ENCODE assay signal across 7 mouse cellular contexts in the genomic region with DNA sequence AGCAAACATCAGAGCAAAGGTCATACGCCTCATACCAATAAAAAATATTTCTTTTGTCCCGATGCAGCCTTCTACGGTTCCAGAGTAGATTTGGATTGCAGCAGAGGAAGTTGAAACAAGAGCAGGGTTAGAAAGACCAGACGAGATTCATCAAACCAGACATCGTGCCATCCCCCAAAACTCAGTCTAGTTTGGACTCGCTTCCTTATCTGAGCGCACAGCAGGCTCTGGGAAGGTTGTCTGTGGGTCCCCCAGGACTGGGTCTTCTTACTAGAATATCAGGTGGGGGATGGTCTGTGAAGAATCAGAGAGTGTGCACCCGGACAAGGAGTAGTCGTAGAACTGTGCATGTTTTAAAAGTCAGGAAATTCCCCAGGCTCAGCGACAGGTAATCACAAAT.
DNase-seq lines count a peak whose midpoint lies in the region; ATAC-seq lines count a peak whose summit lies in the region.

No protein-coding gene starts in this region.

- H3K27me3 ChIP-seq in midbrain, embryonic 16.5 days (ENCODE audit: control insufficient read depth, insufficient read depth, low read depth, low read length): no peaks in the 10 kb centered on the region
- H3K27me3 ChIP-seq in midbrain, embryonic 14.5 days (ENCODE audit: control insufficient read depth, insufficient read depth, low read length): no peaks in the 10 kb centered on the region
- H3K27me3 ChIP-seq in heart, embryonic 12.5 days (replicated peaks): no peaks in the 10 kb centered on the region
- H3K27me3 ChIP-seq in stomach, embryonic 14.5 days (ENCODE audit: control insufficient read depth, insufficient read depth, low read length): no peaks in the 10 kb centered on the region

- DNase-seq in midbrain, embryonic 14.5 days: no peak
- peak; percentile 5 to 7 for DNase-seq in kidney, postnatal 36 days
- DNase-seq in layer of hippocampus, postnatal 36 days: no peak
- DNase-seq in left cerebral cortex, postnatal 4 days: no peak

- peaks cover 19% of the 10 kb centered on the region for H3K4me1 ChIP-seq in midbrain, embryonic 16.5 days (ENCODE audit: control insufficient read depth, insufficient read depth, low read length)
- H3K4me1 ChIP-seq in midbrain, embryonic 14.5 days (ENCODE audit: control insufficient read depth, insufficient read depth, low read length): peaks cover 12% of the 10 kb centered on the region
- peaks cover 7% of the 10 kb centered on the region; the same call in 1 of the 2 replicates for H3K4me1 ChIP-seq in heart, embryonic 12.5 days (replicated peaks)
- H3K4me1 ChIP-seq in stomach, embryonic 14.5 days (ENCODE audit: control insufficient read depth, insufficient read depth, low read length): peaks cover 10% of the 10 kb centered on the region

- H3K27ac ChIP-seq in midbrain, embryonic 16.5 days (ENCODE audit: low read length): no peak overlapping the region
- H3K27ac ChIP-seq in midbrain, embryonic 14.5 days (replicated peaks; ENCODE audit: low read depth, low read length): no peak overlapping the region
- no peak overlapping the region for H3K27ac ChIP-seq in heart, embryonic 12.5 days (ENCODE audit: poor library complexity, severe bottlenecking)
- H3K27ac ChIP-seq in stomach, embryonic 14.5 days (ENCODE audit: low read length): peak overlapping the region; percentile 2; the same call in 1 of the 2 replicates

- H3K9ac ChIP-seq in midbrain, embryonic 16.5 days (ENCODE audit: low read depth, low read length): no peak overlapping the region
- H3K9ac ChIP-seq in midbrain, embryonic 14.5 days (replicated peaks; ENCODE audit: low read length): no peak overlapping the region
- H3K9ac ChIP-seq in heart, embryonic 12.5 days: no peak overlapping the region; the same call in 1 of the 2 replicates
- no peak overlapping the region for H3K9ac ChIP-seq in stomach, embryonic 14.5 days (replicated peaks; ENCODE audit: low read depth, low read length)

- WGBS in midbrain, embryonic 16.5 days: 72% methylated on average over 10 of the region's 10 CpGs
- WGBS in midbrain, embryonic 14.5 days: 67% methylated on average over 10 of the region's 10 CpGs
- 25% methylated on average over 10 of the region's 10 CpGs for WGBS in heart, embryonic 12.5 days
- 19% methylated on average over 10 of the region's 10 CpGs for WGBS in stomach, embryonic 14.5 days

- H3K36me3 ChIP-seq in midbrain, embryonic 16.5 days (ENCODE audit: control insufficient read depth, insufficient read depth, low read length): no peaks in the 10 kb centered on the region
- 0 out of 2 replicates have a peak, but pooled peaks cover 3% of the 10 kb centered on the region for H3K36me3 ChIP-seq in midbrain, embryonic 14.5 days (ENCODE audit: control insufficient read depth, insufficient read depth, low read length)
- H3K36me3 ChIP-seq in heart, embryonic 12.5 days: no peaks in the 10 kb centered on the region
- H3K36me3 ChIP-seq in stomach, embryonic 14.5 days (ENCODE audit: control insufficient read depth, insufficient read depth, low read length): no peaks in the 10 kb centered on the region

- no peak for ATAC-seq in midbrain, embryonic 16.5 days
- ATAC-seq in midbrain, embryonic 14.5 days (ENCODE audit: low FRiP score, low TSS enrichment): no peak
- ATAC-seq in heart, embryonic 12.5 days (ENCODE audit: insufficient number of reproducible peaks, low FRiP score): no peak
- peak; percentile 28; the same call in 1 of the 2 replicates for ATAC-seq in stomach, embryonic 14.5 days (ENCODE audit: insufficient number of reproducible peaks, insufficient read depth, low FRiP score, low read depth)

- no peak overlapping the region for H3K4me3 ChIP-seq in midbrain, embryonic 16.5 days (ENCODE audit: low read depth, low read length)
- no peak overlapping the region for H3K4me3 ChIP-seq in midbrain, embryonic 14.5 days (replicated peaks; ENCODE audit: low read depth, low read length)
- peak overlapping the region; percentile 12 for H3K4me3 ChIP-seq in heart, embryonic 12.5 days
- H3K4me3 ChIP-seq in stomach, embryonic 14.5 days (ENCODE audit: low read depth, low read length): peak overlapping the region; percentile 0; the same call in 1 of the 2 replicates

- H3K4me2 ChIP-seq in midbrain, embryonic 16.5 days (ENCODE audit: low read length): peak overlapping the region; percentile 5; the same call in 1 of the 2 replicates
- H3K4me2 ChIP-seq in midbrain, embryonic 14.5 days (ENCODE audit: low read length): no peak overlapping the region
- H3K4me2 ChIP-seq in heart, embryonic 12.5 days: peak overlapping the region; percentile 59
- H3K4me2 ChIP-seq in stomach, embryonic 14.5 days (replicated peaks; ENCODE audit: low read depth, low read length): peak overlapping the region; percentile 39

- H3K9me3 ChIP-seq in midbrain, embryonic 16.5 days (replicated peaks; ENCODE audit: control insufficient read depth, low read length, poor library complexity, severe bottlenecking): no peaks in the 10 kb centered on the region
- no peaks in the 10 kb centered on the region for H3K9me3 ChIP-seq in midbrain, embryonic 14.5 days (ENCODE audit: control insufficient read depth, low read length)
- no peaks in the 10 kb centered on the region for H3K9me3 ChIP-seq in heart, embryonic 12.5 days (replicated peaks)
- H3K9me3 ChIP-seq in stomach, embryonic 14.5 days (ENCODE audit: control insufficient read depth, low read depth, low read length): no peaks in the 10 kb centered on the region

- intact Hi-C loops in left cerebral cortex, postnatal 4 days (cut with DNase I): no loop called here

Comparison
In these comparisons a context has a peak if more than half of its experiments do, and no peak if none do; other contexts are left out.
1. H3K4me3 ChIP-seq: peak in heart, embryonic 12.5 days (single experiment) and stomach, embryonic 14.5 days (single experiment); none in midbrain, embryonic 16.5 days (single experiment) and midbrain, embryonic 14.5 days (single experiment).
2. DNase-seq: peak in kidney, postnatal 36 days (2 of 2); none in midbrain, embryonic 14.5 days (single experiment), layer of hippocampus, postnatal 36 days (0 of 2) and left cerebral cortex, postnatal 4 days (single experiment).